Mouse (Mus musculus) midbrain, postnatal 0 days (tissue): Measurements from ENCODE around the gene Myo15. TPM values are rescaled to one million over a fixed set of nuclear protein-coding genes. Genes with fewer than 3 reads are reported as not detected.
A peak's percentile ranks its signal among the peaks of the same experiment; 100 is the strongest.

Experiments used
- ATAC-seq: fragments of 200-750 bp; cut with Nextera tagmentation; 2 replicates; pipeline ENCODE4 v1.8.0; 2017; ENCODE audit warnings: moderate number of reproducible peaks, mild to moderate bottlenecking, moderate TSS enrichment, moderate library complexity; ENCODE audit not compliant: low FRiP score
- DNase-seq: peaks from one replicate; pipeline ENCODE4 v3.0.0-alpha.2; 2015; ENCODE audit warnings: low spot score
- H3K27ac ChIP-seq: fragments of 300-500 bp; sonication (generic); 2 replicates; pipeline ENCODE4 v1.5.1; 2014; ENCODE audit warnings: low read depth, mild to moderate bottlenecking, low read length, mixed read lengths
- H3K27me3 ChIP-seq: fragments of 300-500 bp; sonication (generic); 2 replicates; pipeline ENCODE4 v1.6.1; 2014; ENCODE audit warnings: low read length, control low read depth, mixed read lengths; ENCODE audit not compliant: insufficient read depth
- H3K36me3 ChIP-seq: fragments of 300-500 bp; sonication (generic); 2 replicates; pipeline ENCODE4 v1.6.1; 2014; ENCODE audit warnings: low read length, control low read depth, mixed read lengths; ENCODE audit not compliant: insufficient read depth
- H3K4me1 ChIP-seq: fragments of 300-500 bp; sonication (generic); 2 replicates; pipeline ENCODE4 v1.6.1; 2014; ENCODE audit warnings: mild to moderate bottlenecking, control low read depth, antibody characterized with exemption, low read length, mixed read lengths; ENCODE audit not compliant: insufficient read depth
- H3K4me2 ChIP-seq: fragments of 300-500 bp; sonication (generic); 2 replicates; pipeline ENCODE4 v1.6.1; 2014; ENCODE audit warnings: low read depth, mild to moderate bottlenecking, low read length, mixed read lengths; ENCODE audit not compliant: poor library complexity, severe bottlenecking
- H3K4me3 ChIP-seq: fragments of 300-500 bp; sonication (generic); 2 replicates; pipeline ENCODE4 v1.5.1; 2014; ENCODE audit warnings: low read depth, mild to moderate bottlenecking, low read length, moderate library complexity
- H3K9ac ChIP-seq: fragments of 300-500 bp; sonication (generic); replicated peaks from 2 replicates; pipeline ENCODE4 v1.6.1; 2014; ENCODE audit warnings: mild to moderate bottlenecking, low read length, moderate library complexity, mixed read lengths; ENCODE audit not compliant: poor library complexity, severe bottlenecking
- H3K9me3 ChIP-seq: fragments of 300-500 bp; sonication (generic); 2 replicates; pipeline ENCODE4 v1.6.1; 2016; ENCODE audit warnings: low read length, control low read depth
- CTCF ChIP-seq: IDR thresholded peaks from 2 replicates; pipeline ENCODE4 v1.5.1; 2016; ENCODE audit warnings: antibody characterized with exemption, mild to moderate bottlenecking
- WGBS: fragments of 180-500 bp; shearing (Covaris S2); extraction: QIAGEN DNeasy Blood & Tissue Kit; methylation state at CpG from one replicate; pipeline ENCODE4 v1.1.7; 2014; 5-methylcytosine and 5-hydroxymethylcytosine counted together
- polyA plus RNA-seq: library from polyadenylated mRNA; unstranded; fragments of >200 nt; fragmentation: Nextera tagmentation; extraction: Ambion mirVana; gene quantifications from 2 replicates; pipeline ENCODE4 v1.2.1, GENCODE M21; 2015
- total RNA-seq: library from RNA; depleted of rRNA; stranded (reverse); fragments of >200 nt; gene quantifications from 2 replicates; pipeline ENCODE4 v1.2.3, GENCODE M21; 2014

Myo15 gene
- total and polyA plus RNA-seq, 2 experiments from 2014 or later: 0.22 to 0.52 TPM

GRCm38 (mm10) chr11:60537468-60538347, 68.6 kb downstream of the Myo15 start:
- TF ChIP-seq CTCF: peak; percentile 37; the same call in 1 of the 2 replicates
- peaks cover 19% of the 10 kb centered on the region for H3K4me1 ChIP-seq
- H3K4me3 ChIP-seq: peak overlapping the region; percentile 93
- peak overlapping the region; percentile 98 for H3K27ac ChIP-seq
- peaks cover 4% of the 10 kb centered on the region; the same call in 1 of the 2 replicates for H3K36me3 ChIP-seq
- under 1% methylated on average over 85 of the region's 91 CpGs for WGBS
- no peaks in the 10 kb centered on the region for H3K27me3 ChIP-seq
- H3K9ac ChIP-seq: peak overlapping the region; percentile 76
- H3K9me3 ChIP-seq: no peaks in the 10 kb centered on the region
- H3K4me2 ChIP-seq: peak overlapping the region; percentile 98
- DNase-seq (peak; percentile 99), ATAC-seq (peak; percentile 94)

- Histone ChIP-seq H3K9ac (peak overlapping the region; percentile 76), H3K4me2 (peak overlapping the region; percentile 98), H3K9me3 (no peaks in the 10 kb centered on the region), H3K4me3 (peak overlapping the region; percentile 93), H3K4me1 (peaks cover 19% of the 10 kb centered on the region), H3K27me3 (no peaks in the 10 kb centered on the region), H3K27ac (peak overlapping the region; percentile 98), H3K36me3 (peaks cover 4% of the 10 kb centered on the region; the same call in 1 of the 2 replicates)
- DNase-seq: no peak
- under 1% methylated on average over 92 of the region's 93 CpGs for WGBS
- TF ChIP-seq CTCF: no peak
- ATAC-seq: no peak
Measured at GRCm38 (mm10) chr11:60538371-60539281, 69.5 kb downstream of the Myo15 start.

- peak overlapping the region; percentile 93 for H3K4me3 ChIP-seq
- no peak overlapping the region for H3K27ac ChIP-seq
- 3% methylated on average over 2 of the region's 2 CpGs for WGBS
- H3K9me3 ChIP-seq: no peaks in the 10 kb centered on the region
- H3K4me1 ChIP-seq: peaks cover 19% of the 10 kb centered on the region
- ATAC-seq (no peak), DNase-seq (no peak)
- no peak for TF ChIP-seq CTCF
- H3K36me3 ChIP-seq: peaks cover 4% of the 10 kb centered on the region; the same call in 1 of the 2 replicates
- peak overlapping the region; percentile 98 for H3K4me2 ChIP-seq
- peak overlapping the region; percentile 76; the same call in 1 of the 2 replicates for H3K9ac ChIP-seq
- no peaks in the 10 kb centered on the region for H3K27me3 ChIP-seq
Measured at GRCm38 (mm10) chr11:60539540-60539939, 70.4 kb downstream of the Myo15 start.

- Histone ChIP-seq H3K27ac (no peak overlapping the region), H3K27me3 (no peaks in the 10 kb centered on the region), H3K36me3 (peaks cover 4% of the 10 kb centered on the region; the same call in 1 of the 2 replicates), H3K4me2 (peak overlapping the region; percentile 98), H3K4me1 (peaks cover 19% of the 10 kb centered on the region), H3K9ac (peak overlapping the region; percentile 25), H3K4me3 (peak overlapping the region; percentile 27), H3K9me3 (no peaks in the 10 kb centered on the region)
- DNase-seq (no peak), ATAC-seq (no peak)
- TF ChIP-seq CTCF: no peak
- WGBS: 11% methylated on average over 4 of the region's 4 CpGs
Measured at GRCm38 (mm10) chr11:60540002-60540610, 71.0 kb downstream of the Myo15 start.

- WGBS: 61% methylated on average over 2 of the region's 2 CpGs
- Histone ChIP-seq H3K4me2 (peak overlapping the region; percentile 98), H3K36me3 (peaks cover 4% of the 10 kb centered on the region; the same call in 1 of the 2 replicates), H3K9ac (no peak overlapping the region; the same call in 1 of the 2 replicates), H3K27ac (no peak overlapping the region), H3K4me3 (peak overlapping the region; percentile 27; the same call in 1 of the 2 replicates), H3K4me1 (peaks cover 18% of the 10 kb centered on the region), H3K9me3 (no peaks in the 10 kb centered on the region), H3K27me3 (no peaks in the 10 kb centered on the region)
- ATAC-seq (no peak), DNase-seq (no peak)
- TF ChIP-seq CTCF: no peak
Measured at GRCm38 (mm10) chr11:60540761-60541160, 71.6 kb downstream of the Myo15 start.
